Mouse (Mus musculus): ENCODE measurements around the gene Scamp2.

DNA sequence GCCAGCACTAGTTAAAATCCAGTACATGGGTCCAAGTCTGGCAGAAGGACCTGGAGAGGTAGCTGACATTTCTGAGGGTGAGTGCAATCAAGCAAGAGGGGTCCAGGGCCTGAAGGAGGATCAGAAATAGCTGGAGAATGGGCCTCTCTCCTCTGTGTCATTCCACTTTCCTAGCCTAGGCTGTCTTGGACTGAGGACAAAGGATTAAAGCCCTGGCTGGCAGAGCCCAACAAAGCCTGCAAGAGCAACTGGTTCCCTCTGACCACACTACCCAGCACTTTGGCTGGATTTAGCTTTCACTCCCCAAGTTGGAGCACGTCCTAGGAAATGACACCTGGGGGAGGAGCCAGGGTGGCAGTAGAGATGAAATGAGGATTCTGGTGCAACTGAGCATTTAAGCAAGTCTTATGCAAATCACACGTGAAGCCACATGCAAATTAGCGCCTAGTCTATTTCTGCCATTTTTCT lies 49.6 kb downstream of the Scamp2 start:
- TF ChIP-seq POLR2A (IDR thresholded peaks at IDR 0.05; ENCODE audit: borderline replicate concordance, control insufficient read depth, low read depth, low read length) (no peak), CTCF (IDR thresholded peaks at IDR 0.05; ENCODE audit: control insufficient read depth, insufficient read depth, low read length) (no peak)
